Mouse (Mus musculus) heart, postnatal 14 days (tissue): ENCODE measurements around the gene Padi4. TPM values are rescaled to one million over a fixed set of nuclear protein-coding genes. Genes with fewer than 3 reads are reported as not detected.
A peak's percentile ranks its signal among the peaks of the same experiment; 100 is the strongest.

Experiments
- DNase-seq, 2 experiments: peaks; one replicate each; pipeline ENCODE4 v3.0.0; 2021 to 2022
- intact Hi-C: fragments of 180-260 bp; cut with DNase I; formaldehyde crosslinking; loops from one replicate; pipeline ENCODE4 v1.15.1; 2025
- long read RNA-seq, 2 experiments: library from polyadenylated mRNA; stranded (forward); transcript quantifications; one replicate each; pipeline ENCODE4 v2.0.0; 2021
- total RNA-seq, 2 experiments: library from RNA; stranded (reverse); gene quantifications; 2 replicates each; pipeline ENCODE4 v1.2.3; 2021

The Padi4 gene
- total RNA-seq: under 1 TPM; 0.74 to 0.78 TPM
- long read RNA-seq, experiment 1, partial matches to known transcripts: 0 of 2 reads
- long read RNA-seq, experiment 1, other reads (novel, unspliced or antisense): 1 of 2 reads
- long read RNA-seq, experiment 2, partial matches to known transcripts: 1 of 4 reads
- long read RNA-seq, experiment 2, other reads (novel, unspliced or antisense): 0 of 4 reads

GRCm38 (mm10) chr4:140774025-140774800 is at the start of gene Padi4:
Gene Padi4, minus strand, starts transcription at chr4:140774236.
- DNase-seq: no peak
- intact Hi-C loops: no loop called here

DNA sequence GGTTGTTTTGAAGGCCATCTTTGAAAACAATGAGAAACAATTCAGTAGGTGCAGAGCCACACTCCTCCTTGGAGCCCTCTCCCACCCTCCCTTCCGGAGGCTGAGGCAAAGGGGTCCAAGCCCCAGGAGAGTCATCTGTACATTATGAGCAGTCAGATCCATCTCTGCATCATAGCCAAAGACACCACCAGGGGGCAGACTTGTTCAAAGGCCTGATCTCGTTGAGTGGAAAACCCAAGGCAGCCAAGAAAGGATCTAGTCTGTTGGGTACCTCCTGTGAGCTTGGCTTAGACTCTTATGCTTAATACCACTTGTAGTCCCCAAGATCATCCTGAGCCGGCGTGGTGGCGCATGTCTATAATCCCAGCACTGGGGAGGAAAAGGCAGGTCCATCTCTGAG is 48.0 kb upstream of the Padi4 start:
- peak; percentile 29 to 57 for DNase-seq
- intact Hi-C loops: loop anchor here (2.0 kb wide), 1 partner anchor 81 kb away; no protein-coding TSS in a partner anchor

GRCm38 (mm10) chr4:140817413-140817812 is 43.4 kb upstream of the Padi4 start:
- no peak for DNase-seq
- intact Hi-C loops: no loop called here

- DNase-seq: peak; percentile 15 to 31
- intact Hi-C loops: no loop called here
These were observed 42.2 kb upstream of the Padi4 start for GRCm38 (mm10) chr4:140815996-140816917.

DNA sequence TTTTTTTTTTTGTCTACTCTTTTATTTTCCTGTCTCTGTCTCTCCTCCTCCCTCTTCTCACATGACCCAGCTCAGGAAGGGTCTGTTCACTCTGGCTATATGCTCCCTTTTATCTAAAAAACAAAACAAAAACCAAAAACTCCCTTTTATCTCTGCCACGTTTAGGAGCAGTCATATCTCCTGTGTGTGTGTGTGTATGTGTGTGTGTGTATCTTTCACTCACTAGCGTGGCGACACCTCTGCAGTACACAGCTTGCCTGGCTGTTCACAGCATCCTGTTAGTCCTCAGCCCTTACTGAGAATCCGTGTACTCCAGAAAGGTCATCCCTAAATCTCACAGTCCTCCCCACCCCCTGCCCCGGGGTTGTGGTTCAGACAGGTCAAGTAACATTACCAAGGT is 41.5 kb upstream of the Padi4 start:
- intact Hi-C loops: no loop called here
- no peak for DNase-seq

DNA sequence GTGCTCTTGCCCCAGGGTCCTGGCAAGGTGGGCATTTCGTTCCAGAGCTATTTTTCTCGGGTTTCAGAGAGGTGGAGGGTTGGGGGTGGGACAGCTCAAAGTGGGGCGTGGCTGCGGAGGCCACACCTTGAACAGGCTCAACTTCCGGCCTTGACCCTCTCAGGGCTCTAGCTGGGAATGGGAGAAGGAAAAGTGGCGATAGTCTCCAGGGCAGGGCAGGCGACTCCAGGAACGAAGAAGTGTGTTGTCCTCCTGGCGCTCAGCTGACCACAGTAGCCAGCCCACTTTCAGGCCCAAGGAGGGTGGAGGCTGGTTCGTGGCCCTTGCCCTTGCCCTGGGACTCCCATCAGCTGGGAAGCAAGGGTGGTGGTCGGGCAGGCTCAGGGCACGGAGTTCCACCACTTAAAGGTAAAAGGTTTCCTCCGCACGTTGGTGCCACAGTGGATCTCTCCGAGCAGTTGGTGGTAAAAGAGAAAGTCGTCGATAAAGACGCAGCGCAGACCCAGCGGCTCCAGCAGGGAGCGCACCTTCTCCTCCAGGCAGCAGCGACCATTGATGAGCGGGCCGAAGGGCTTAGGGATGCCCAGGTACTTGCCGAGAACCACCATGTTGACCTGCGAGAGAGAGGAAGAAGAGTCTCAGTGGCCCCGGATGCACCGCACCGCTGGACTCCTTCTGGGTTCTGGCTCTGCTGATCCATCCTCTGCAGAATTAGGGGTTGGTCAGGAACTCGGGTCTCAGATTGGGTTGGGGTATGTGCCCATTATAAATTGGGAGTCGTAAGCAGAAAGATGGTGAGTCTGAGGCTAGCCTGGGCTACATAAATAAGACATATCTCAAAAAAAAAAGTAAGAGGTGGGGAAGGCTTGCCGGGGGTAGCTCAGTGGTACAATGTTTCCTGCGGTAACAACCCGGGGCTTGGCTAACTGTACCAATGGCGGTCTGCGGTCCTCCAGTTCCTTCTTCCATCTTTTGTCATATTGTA is 40.5 kb upstream of the Padi4 start:
- intact Hi-C loops: loop anchor here (5.0 kb wide), 1 partner anchor 143 kb away; no protein-coding TSS in a partner anchor

DNA sequence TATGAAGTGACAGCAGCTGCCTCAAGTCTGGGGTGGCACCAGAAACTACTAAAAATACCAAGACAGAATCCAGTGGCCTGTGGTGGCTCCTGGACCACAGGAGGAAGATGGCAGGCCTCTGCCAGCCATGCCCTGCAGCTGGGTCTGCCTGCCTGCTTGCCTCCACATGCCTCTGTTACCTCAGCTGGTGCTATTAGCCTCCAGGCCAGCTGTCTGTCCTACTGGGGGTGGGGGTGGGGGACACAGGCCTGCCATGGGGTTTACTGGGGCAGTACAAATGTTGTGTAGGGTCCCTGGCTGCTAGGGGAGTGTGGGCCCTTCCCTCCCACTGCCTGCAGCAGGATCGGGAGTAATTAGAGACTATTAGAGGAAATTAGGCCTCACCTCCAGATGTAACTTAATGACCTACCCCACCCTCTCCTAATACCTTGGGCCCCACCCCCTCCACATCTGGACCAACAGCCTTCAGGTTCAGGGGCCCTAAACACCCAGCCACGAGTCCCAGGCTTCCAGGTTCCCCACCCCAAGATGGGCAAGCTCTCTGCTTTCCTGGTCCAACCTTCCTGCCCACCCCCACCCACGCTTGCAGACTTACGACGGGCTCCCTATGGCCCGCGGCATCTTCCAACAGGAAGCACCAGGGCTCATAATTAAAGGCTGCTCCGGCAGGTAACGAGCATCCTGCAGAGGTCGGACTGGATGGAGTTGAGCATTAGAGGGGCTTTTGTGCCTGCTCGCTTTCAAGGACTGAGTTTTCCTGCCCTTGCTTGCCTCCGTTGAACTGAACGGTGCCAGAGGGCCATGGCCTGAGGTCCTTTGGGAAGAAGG is 39.5 kb upstream of the Padi4 start:
- DNase-seq: no peak
- intact Hi-C loops: loop anchor here (5.0 kb wide), 1 partner anchor 144 kb away; no protein-coding TSS in a partner anchor

More for the DNA sequence above, 40.5 kb upstream of the Padi4 start:
- DNase-seq: peak; percentile 26 to 45

- DNase-seq: peak; percentile 23 to 43
- intact Hi-C loops: loop anchor here (5.0 kb wide), 1 partner anchor 145 kb away; no protein-coding TSS in a partner anchor
These were observed 38.6 kb upstream of the Padi4 start for GRCm38 (mm10) chr4:140812609-140813008.

GRCm38 (mm10) chr4:140812191-140812590 is 38.2 kb upstream of the Padi4 start:
- no peak for DNase-seq
- intact Hi-C loops: loop anchor here (5.0 kb wide), 1 partner anchor 145 kb away; no protein-coding TSS in a partner anchor

DNA sequence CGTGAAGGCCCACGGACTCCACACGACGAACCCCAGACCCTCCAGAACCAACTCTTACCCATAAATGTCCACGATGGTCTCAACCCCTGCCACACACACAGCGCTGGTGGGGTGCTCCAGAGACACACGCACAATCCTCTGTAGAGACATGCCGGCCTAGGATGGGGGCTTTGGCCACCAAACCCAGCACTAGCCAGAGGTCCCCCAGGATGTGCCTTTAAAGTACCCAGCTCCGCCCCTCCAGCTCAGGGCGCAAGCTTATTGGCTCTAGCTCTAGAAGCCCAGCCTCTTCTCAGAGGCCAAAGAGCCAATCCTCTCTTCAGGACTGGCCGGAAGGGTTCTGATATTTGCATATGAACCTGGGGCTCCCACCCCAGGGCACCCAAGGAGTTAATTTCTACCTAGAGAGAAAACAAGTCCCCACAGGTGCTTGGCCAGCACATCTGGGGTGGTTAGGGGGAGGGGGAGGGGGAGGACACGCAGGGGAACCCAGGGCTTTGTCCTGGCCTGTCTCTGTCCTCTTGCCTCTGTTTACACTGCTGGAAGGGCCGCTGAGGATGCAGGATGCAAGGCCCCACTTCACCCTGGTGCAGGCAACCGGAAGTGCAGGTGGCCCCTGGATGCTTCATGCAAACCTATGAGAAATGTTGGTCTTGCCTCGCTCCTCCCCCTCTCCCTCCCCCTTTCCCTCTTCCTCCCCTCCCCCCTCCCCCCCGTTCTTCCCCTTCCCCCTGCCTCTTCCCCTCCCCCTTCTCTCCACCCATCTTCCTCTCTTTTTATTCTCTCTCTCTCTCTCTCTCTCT is 36.6 kb upstream of the Padi4 start, which contains the start of gene Padi3:
Padi3 (minus strand) TSS at position 191 of the 803 bp plus-strand sequence.
- intact Hi-C loops: loop anchor here (5.0 kb wide), 1 partner anchor 147 kb away; no protein-coding TSS in a partner anchor
- no peak for DNase-seq

- DNase-seq: peak; percentile 7 to 24
- intact Hi-C loops: no loop called here
These were observed 35.1 kb upstream of the Padi4 start for GRCm38 (mm10) chr4:140809118-140809517.

DNA sequence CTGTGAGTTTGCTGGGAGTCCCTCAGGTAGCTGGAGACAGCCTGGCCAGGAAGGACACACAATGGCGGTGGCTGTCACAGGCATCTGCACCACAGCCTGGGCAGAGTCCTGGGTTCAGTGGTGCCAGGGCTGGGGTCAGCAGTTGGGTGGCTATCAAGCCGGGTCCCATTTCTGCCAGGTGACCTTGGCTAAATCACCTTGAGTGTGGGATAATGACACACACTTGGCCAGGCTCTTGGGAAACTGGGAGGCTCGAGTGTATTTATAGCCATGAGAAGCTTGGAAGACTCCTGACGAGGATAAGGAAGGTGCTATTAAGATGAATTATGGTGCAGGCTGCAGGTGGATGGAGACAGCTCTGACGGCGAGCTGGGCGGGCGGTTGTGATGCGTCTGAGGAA is 30.6 kb upstream of the Padi4 start:
- intact Hi-C loops: no loop called here
- DNase-seq: no peak

DNA sequence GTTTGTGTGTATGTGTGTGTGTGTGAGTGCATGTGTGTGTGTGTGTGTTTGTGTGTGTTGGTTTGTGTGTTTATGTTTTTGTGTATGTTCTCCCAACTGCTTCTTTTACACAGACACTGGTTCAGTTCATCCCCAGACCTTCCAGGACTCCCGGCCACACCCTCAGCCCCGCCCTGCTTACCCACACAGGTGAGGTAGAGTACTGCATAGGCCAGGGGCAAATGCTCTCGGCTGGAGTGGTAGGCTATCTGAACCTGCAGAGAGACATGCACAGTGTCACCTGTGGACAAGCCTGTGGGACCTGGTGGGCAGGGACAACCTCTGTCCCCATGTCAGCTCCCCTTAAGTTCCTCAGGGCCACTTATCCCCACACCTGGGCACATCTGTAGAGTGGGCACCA is 27.3 kb upstream of the Padi4 start:
- intact Hi-C loops: no loop called here
- DNase-seq: no peak

DNA sequence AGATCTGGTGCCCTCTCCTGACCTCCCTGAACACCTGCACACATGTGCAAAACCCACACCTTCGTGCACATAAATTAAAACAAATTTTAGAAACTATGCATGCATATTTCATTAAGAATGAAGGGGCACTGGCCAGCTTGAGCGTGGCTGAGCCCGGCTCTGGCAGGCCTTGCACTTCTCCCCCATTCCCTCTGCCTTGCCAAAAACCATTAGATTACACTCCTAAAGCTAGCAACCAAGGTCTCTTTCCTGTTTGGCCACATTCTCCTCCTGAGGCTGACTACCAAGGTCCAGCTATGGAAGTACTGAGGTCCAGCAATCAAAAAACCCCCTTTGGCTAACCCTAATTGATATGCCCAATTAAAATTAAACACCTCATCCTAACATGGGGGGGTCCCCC is 22.8 kb upstream of the Padi4 start:
- intact Hi-C loops: no loop called here
- no peak for DNase-seq

- intact Hi-C loops: no loop called here
These were observed 20.6 kb upstream of the Padi4 start for GRCm38 (mm10) chr4:140794678-140795077.

DNA sequence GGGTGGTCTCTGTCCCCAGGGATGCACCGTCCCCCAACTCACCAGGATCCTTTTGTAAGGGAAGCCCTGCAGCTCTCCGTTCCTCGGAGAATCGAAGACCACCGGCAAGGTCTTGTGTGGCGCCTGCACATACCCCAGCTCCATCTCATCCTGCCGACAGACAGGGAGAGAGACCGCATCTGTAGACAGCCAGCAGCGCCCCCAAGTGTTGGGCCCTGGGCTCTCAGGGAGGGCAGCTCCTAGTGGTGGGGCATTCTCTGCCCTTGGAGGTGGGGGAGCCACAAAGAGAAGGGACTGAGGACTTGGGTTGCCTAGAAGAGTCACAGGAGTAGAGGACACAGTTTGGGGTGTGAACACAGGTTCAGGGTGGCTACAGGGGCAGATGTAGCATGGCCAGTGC is 19.8 kb upstream of the Padi4 start:
- intact Hi-C loops: no loop called here
- DNase-seq: no peak

More at GRCm38 (mm10) chr4:140794678-140795077, 20.6 kb upstream of the Padi4 start:
- DNase-seq: no peak

GRCm38 (mm10) chr4:140792584-140792983 is 18.5 kb upstream of the Padi4 start:
- intact Hi-C loops: no loop called here
- DNase-seq: no peak

- intact Hi-C loops: no loop called here
- DNase-seq: no peak
These were observed 17.0 kb upstream of the Padi4 start for GRCm38 (mm10) chr4:140791071-140791470.
